Mouse (Mus musculus): ENCODE data around the gene Zdhhc21.

The Zdhhc21 gene

DNA sequence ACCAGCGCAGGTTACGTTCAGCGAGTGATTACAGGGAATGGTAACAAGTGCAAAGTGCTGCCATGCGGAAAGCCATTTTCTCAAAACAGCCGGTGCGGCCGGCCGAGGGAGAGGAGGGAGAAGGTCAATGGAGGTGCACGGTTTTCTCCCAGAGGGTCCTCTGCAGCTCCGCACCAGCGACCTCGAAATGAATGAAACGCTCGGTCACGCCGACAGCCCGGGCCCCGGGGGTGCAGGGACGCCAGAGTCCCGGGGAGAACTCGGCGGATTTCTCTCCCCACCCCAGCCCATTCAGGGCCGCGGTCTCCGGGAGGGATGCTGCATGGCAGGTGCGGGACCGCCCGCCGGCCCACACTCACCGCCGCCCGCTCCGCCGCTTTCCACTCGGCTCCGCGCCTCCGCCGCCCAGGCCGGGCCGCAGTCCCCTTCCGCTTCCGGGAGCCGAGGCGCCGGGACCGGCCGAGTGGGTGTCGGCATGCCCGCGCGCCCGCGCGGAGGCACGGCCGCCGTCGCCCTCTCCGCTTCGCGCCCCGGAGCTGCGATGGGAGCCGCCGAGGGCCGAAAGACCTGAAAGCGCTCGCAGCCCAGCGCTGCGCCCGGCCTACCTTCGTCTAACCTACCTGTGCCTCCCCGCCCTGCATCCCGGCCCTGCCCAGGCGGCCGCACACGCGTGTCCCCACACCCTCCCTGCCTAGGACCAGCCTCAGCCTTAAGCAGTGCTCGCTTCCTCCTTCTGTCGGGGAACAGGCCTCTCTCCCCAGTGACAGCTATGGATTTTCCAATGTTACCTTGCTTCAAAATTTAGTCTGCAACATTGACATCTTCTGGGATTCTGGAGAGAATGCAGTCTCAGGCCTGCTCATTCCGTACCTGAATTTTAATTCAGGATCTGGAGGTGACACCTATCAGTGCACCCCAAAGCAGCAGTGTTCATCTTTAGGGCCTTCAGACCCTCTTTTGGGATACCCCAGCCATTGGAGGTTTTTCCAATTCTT lies at the start of gene Zdhhc21:
Gene Zdhhc21 (minus strand): TSS at position 828 of the 995 bp plus-strand sequence.
- peak; percentile 67 for DNase-seq (ENCODE audit: low spot score)

DNA sequence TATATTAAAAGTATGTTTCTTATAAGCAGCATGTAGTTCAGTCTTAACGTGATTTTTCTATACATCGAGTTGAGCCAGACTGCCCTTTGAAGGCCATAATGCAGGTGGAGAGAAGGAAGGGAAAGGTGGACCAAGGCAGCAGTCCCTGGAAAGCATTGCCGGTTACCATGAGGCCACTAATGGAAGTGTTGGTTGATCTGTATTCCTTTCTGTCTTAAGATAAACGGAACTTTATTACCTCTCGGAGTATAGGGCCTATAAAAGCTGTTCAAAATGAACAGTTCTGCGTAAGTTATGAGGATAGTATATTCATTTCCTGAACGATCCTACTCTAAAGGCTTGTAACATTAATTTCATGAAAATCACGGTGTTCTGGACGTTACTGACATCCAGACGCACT lies 35.5 kb upstream of the Zdhhc21 start:
- DNase-seq (ENCODE audit: low spot score) = no peak

DNA sequence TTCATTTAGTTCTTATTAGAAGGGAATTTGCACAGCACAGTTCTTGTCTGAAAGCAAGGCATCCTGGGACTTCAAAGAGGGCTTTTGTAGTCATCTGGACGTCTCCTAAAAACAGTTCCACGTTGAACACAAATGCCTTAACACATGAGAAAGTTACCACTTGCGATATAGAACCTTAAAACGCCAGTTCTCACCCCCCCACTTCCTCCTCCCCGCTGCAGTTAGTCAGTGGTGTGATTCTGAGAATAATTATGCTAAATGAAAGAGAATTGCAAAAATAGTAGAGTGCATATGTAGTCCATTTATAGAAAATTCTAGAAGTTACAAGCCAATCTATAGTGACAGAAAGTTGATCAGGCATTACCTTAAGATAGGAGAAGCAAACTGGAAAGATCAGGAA lies 32.5 kb upstream of the Zdhhc21 start:
- no peak for DNase-seq (ENCODE audit: low spot score)

DNA sequence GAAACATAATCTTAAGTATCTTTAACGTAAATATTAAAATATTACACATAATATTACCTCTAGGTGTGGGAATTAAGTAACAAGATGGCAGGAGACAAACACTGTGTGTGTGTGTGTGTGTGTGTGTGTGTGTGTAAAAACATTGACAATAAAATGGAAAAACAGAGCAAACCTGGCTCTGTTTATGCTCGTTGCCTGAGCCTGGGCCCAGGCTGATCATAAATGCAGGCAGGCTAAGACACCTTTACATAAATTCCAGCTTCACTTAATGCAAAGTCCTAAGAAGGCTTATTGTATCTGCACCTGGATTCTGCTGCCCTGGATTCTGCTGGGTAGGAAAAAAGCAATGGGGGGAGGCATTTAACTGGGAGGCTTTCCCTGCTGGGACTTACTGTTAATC lies 31.8 kb upstream of the Zdhhc21 start:
- DNase-seq (ENCODE audit: low spot score) = no peak

DNA sequence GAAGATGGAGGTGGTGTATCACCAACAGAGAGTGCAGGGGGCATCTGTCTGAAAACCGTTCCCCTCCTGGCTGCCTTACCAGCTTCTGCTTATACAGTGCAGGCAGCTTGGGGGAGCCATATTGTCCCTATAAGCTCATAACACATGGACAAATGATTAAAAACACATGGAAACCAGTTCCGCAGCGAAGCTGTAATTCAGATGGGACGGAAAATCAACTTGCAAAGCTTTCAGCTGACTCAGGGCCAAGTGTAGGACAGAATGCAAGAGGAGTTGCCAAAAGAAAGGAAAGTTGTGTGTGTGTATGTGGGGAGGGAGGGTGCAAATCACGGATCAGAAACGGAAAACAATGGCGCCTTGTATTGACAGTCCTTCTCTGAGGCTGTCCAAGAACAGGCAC lies 31.3 kb upstream of the Zdhhc21 start:
- peak; percentile 32 for DNase-seq (ENCODE audit: low spot score)

DNA sequence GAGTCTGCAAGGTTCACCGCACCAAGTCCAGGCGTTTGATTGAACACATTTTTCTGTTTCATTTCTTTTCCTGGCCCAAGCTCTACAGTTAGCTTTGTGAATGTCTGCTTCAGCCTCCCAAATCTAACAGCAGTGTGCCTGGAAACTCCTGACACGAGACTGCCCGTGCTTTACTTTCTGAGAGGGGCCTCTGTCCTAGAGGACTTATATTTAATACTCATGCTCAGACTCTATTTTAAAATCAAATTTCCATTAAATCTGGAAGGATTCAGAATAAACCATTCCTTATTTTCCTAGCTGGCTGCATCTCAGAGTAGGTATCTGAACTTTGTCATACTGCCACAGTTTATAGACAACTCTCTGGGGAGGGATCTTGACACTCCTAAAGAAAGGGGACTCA lies 30.8 kb upstream of the Zdhhc21 start:
- no peak for DNase-seq (ENCODE audit: low spot score)

DNA sequence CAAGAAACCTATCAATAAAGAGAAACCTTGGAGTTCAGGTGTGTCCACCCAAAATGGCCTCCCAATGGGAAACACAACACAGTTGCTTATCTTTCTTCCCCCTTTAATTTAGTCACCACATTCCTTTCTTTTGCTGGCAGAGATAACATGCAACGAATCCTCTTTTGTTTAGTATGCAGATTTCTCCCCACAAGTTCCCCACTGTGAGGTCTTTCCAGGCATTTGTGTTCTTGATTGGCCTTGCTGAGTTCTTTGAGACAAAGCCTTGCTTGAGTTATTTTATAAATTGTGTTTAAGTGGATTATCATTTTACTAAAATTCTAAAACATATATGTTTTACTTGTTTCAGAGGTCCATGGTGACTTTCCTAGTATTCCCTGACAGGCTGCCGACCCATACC lies 26.4 kb upstream of the Zdhhc21 start:
- DNase-seq (ENCODE audit: low spot score) = no peak

DNA sequence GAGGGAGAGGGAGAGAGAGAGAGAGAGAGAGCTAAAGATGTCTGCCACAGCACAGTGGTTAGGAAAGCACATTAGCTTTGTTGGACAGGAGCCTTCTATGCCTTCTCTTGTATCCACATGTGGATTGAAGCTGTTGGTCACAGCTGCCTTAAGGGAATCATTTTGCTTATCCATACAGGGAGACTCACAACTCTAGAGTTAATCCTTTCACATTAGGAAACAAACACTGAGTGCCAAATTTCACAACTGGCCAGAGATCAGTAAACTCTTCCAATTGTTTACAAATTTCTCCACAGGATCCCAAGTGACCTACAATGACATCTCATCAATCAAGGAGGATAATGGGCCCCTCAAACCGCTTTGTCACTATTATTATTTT lies 25.8 kb upstream of the Zdhhc21 start:
- DNase-seq (ENCODE audit: low spot score) = no peak

DNA sequence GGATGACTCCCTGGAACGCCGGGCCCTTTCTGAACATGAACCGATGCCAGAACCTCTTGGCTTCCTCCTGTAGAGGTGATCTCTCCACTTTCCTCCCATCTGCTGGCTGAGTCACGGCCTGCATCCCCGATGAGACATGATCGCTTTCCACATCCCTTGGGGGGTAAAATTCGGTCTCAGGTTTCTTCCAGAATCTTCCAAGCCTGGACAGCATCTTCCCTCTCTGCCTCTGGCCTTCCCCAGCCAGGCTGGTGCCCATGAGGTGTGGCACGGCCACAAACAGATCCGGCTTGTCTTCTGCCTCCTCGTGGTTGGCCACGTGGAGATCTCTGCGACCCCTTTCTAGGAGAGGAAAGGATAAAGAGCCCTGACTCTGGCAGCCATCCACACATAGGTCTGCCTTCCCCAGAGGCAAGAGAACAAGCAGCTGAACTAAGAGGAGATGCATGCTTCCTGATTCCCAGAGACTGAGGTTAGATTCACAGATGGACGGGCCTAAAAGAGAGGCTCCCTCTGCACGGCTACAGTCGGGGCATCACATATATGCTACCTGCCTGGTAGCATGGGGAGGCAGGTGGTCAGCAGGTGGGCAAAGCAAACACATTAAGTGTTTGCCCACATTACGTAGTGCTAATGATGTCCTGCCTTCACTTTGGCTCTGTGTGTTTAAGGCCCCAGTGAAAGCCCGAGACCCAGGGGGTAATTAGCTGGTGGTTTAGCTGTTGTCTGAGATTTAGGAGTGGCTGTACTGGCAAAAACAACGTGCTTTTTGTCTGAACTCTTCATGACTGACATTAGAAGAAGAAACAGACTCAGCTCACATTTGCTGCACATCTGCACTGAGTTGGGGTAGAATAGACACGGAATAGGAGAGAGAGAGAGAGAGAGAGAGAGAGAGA lies 25.1 kb upstream of the Zdhhc21 start, which contains the start of gene Cer1:
Gene Cer1 (minus strand): TSS at position 513 of the 899 bp plus-strand sequence.
- no peak for DNase-seq (ENCODE audit: low spot score)

DNA sequence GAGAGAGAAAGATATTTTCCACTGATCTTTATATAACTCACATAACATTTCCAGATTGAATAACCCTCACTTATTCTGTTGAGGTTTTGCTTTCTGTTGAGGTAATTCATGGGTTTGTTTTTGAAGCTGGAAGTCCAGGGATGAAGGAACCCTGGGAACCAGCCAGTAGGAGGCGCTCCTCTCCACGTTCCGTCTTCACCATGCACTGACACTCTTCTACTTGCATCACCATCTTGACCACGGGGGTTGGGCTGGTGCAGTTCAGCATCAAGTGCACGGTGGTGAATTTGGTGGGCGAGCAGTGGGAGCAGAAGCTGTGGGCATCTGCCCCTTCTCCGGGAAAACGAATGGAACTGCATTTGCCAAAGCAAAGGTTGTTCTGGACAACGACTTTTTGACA lies 22.7 kb upstream of the Zdhhc21 start:
- no peak for DNase-seq (ENCODE audit: low spot score)

DNA sequence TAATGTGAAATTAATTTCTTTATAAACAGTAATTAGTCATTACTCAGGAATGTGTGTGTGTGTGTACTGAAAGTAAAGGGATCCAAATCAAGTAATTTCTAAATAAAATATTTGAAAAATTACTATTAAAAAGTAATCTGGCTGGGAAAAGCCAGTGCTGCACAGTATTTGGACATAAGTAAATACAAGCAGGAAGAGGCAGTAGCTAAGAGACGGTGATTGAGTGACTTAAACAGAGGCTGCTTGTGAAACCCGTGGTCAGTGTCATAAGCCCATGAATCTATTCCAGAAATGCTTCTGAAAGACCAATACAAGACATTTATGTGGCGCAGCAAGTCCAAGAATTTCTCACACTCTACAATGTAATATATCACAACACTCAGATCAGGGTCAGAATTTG lies 21.6 kb upstream of the Zdhhc21 start:
- DNase-seq (ENCODE audit: low spot score) = no peak

DNA sequence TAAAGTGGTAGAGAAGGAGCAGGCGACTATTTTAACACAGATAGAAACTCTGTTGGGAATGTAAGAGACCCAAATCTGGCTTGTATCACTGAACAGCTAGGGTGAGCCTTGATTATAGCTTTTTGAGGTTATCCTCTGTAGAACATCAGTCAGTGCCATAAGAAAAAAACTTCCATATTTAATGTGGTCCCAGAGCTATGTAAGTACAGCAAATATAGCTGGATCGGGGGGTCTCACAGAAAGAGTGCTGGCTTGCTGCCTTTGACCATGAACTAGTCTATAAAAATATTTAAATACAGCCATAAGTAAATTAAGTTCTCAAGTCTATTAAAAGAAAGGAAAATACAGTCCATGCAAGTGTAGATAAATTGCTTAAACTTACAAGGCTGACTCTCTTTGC lies 20.5 kb upstream of the Zdhhc21 start:
- DNase-seq (ENCODE audit: low spot score) = no peak

DNA sequence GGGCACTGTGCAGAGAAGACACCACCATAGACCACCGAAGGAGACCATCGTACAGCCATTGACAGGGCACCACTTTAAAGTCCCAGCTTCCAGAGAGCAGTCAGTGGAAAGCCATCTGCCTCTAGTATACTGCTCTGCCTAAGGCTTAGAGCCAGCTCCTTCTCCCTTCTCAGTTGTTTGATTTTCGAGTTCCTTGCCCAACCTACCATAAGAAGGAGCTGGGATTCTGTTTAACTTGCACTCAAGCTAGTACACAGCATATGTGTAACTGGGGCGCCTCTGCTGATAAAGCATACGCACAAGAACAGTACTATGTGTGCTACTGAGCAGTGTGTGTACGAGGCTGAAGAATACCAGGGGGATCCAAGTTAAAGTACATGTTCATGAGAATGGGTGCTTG lies 19.4 kb upstream of the Zdhhc21 start:
- no peak for DNase-seq (ENCODE audit: low spot score)

DNA sequence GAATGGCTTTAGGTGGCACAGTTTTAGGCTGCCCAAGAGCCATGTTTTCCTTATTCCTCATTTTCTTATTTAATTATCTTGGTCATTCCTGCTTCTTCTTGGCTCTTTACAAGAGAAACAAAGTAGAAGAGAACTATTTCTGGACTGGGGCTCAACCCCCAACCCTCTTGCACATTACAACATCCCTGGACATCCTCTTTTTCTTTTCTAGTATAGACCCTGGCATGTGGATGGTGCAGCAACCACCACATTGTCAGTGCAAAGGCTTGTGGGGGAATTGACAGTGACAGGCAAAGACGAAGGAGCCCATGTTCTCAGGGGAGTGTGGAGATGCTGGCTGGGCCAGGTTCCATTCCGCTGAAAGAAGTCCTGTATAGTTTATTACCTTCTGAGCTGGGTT lies 16.9 kb upstream of the Zdhhc21 start:
- DNase-seq (ENCODE audit: low spot score) = no peak

DNA sequence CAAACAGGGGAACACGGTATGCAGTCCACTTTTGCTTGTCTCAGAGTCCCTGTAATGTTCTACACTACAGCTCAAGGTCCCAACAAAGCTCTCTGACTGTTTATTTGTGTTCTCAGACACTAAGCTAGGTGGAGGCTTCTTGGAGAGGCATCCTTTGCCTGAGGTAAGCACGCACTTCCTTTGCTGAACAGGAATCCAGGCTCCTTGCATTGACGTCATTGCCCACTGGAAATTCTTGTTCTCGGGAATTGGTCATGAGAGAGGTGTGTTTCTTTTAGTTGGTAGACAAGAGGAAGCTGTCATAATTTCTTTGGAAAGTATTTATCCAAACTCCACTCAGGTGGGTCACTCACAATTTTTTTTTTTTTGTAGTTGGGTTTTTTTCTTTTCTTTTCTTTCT lies 15.8 kb upstream of the Zdhhc21 start:
- no peak for DNase-seq (ENCODE audit: low spot score)

DNA sequence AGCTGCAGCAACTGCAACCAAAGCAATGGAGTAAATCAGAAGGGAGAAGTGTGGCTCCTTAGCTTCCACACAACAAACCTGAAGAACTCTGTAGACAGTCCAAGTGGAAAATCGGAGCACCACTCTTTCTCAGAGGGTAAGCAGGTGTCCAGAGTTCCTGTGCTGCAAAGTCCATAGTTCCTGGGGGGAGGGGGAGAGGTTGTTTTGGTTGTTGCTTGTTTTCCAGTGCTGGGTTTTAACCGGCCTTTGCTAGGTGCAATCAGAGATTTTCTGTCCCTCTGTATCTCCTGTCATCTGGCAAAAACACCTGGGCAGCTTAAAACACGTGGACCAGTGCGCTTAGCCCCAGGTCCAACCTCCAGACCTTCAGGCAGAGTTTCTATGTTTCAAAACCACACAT lies 15.0 kb upstream of the Zdhhc21 start:
- no peak for DNase-seq (ENCODE audit: low spot score)

DNA sequence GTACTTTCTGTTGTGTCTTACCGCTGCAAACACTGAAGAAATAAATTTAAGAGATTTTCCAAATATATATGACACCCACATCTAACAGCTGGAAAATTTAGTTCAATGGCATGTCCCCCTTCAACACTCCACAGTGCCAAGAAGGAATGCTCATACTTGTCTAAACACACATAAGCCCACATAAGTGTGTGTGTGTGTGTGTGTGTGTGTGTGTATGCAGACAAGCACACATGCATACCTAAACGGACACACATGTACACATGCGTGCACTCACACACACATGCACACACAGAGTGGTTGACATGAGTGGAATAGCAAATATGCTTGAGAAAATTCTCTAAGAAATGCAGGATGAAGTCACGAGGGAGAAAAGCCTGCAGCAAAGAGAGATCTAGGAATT lies 12.8 kb upstream of the Zdhhc21 start:
- no peak for DNase-seq (ENCODE audit: low spot score)

DNA sequence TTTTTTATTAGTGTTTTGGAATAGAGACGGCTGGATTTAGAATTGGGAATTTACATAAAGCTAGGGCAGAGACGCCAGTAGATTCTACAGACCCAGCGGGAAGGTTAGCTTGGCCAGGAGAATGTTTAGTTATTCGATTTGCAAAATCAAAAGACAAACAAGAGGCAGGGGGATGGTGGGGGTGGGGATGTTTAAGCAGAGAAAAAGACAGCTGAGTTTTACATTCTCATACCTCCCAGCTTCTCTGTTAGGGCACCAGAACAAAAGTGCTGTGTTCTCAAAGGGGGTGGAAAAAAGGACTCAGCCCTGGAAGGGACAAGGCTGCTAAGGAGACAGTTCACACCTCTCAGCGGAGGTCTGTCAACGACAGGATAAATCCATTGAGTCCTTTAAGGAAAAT lies 12.4 kb upstream of the Zdhhc21 start:
- DNase-seq (ENCODE audit: low spot score) = no peak

DNA sequence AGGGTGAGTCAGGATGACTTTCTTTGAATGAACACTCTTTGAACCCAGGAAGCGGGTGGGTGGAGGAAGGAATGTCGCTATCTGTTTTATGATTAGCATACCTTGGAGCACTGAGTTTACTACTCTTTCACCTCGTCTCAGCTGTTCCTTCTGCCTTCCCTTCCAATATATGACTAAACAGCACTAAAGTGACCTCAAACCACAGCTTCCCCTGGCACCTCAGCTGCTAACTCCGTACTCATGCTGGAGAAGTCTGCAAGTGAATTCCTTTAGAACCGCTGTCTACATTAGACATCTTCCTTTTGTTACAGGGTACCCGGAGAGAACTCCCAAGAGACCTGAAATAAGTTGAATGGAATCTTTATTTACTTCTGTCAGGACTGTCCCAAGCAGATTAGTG lies 11.2 kb upstream of the Zdhhc21 start:
- no peak for DNase-seq (ENCODE audit: low spot score)

DNA sequence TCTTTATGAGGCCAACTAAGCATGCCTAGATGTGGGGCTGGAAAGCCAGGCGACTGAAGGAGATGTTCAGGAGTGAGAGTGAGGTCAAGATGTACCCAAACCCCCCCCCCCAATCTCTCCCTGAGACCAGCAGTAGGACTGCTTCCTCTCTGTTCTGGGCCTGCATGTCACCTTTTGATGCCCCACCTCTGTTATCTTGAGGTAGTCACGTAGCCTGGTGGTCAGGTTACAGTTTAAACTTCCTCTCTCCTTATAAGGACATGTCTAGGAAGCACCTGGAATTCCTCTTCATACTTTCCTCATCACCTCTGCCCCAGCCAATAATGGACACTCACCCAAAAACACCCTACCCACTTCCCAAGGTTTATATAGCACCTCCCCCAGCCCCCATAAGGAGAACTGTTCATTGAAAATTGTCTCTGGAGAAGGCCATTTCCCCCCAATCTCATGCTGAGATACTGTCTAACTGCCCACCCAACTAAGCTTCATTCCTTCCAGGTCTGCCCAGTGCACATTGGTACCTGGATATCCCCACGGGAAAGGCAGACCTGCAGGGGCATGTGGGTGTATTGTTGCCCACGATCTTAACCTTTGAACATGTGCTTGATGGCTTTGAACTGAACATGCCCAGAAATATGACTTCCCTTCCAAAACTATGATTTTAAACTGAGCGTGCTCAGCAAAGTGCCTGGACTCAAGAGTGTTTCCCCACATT lies 8.1 kb upstream of the Zdhhc21 start:
- no peak for DNase-seq (ENCODE audit: low spot score)

DNA sequence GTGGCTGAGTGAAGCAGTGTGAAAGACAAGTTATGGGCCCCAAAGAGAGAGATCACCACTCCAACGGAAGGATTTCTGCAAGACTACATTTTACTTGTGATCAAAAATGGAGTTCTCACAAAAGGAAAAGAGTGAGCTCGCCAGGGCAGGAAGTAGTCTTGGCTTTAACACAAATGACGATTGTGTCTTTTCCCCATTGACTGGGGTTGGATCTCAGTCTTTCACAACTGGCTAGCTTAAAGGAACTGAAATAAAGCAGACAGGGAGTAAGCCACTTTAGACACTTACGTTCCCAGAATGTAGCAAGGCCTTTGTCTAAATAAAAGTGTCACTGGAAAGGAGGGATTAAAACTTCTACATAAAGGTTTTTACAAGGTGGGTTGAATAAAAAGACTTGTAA lies 7.4 kb upstream of the Zdhhc21 start:
- no peak for DNase-seq (ENCODE audit: low spot score)

DNA sequence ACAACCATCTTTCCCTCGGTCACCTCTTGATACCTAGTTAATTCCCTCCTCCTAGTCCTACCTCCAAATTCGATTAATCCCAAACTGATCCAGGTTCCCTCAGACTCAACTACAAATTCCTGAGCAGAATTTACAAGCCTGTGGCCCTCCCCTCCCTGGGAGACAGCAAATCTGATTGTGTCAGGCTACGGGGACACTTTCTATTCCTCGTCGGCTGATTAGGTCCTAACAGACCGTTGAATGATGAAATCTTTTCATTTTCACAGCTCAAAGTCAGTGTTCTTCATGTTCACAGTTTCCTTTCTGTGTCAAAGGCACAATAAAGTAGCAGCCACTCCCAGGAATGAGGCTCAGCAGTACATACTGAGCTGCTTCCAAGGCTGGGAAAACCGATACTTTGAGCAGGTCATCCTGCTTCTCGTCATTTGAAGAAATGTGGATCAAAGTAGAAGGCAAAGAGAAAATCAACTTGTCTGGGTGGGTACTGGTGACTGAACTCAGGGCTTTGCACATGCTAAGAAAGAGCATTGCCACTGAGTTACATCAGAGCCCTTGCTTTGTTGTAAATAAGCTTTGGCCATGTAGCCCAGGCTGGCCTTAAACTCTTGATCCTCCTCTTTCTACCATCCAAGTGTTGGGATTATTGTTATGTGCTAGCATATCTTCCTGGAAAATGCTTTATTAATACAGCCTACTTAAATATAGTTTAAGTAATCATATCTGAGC lies 5.4 kb upstream of the Zdhhc21 start:
- no peak for DNase-seq (ENCODE audit: low spot score)
